Mouse (Mus musculus): ENCODE measurements at regions not wholly inside any gene's neighbourhood (a gene's known extent, or its start where the extent isn't known, plus 50 kb on each side); places are given as distances from the start of the nearest gene placed in this dataset.

DNA sequence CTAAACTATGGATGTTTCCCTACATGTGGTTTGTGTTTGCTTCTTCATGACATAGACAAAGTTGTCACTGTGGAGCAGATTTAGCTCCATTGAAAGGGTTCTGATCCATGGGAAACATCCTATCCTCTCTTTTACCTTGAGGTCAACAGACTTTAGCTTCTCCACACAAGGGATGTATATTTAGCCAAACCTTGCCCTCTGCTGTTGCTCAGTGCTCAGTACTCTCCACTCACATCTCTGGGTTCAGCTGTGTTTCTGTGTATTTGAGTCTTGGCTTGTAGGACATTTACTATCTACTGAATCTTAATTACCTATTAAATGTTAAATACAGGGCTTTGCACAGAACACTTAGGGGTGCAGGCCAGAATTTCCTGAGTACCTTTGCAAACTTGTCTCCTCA lies 503.5 kb downstream of the Inhba start:
- TF ChIP-seq CTCF (IDR thresholded peaks at IDR 0.05; ENCODE audit: insufficient read depth, low read length), result no peak
- no peak for TF ChIP-seq POLR2A (IDR thresholded peaks at IDR 0.05; ENCODE audit: borderline replicate concordance, extremely low read depth, low read depth, low read length)
- DNase-seq, result no peak
- no peaks in the 10 kb centered on the region for H3K4me1 ChIP-seq (ENCODE audit: control insufficient read depth, insufficient read depth, low read length)
- no peak overlapping the region for H3K4me3 ChIP-seq (replicated peaks; ENCODE audit: extremely low read depth, low read depth, low read length)

DNA sequence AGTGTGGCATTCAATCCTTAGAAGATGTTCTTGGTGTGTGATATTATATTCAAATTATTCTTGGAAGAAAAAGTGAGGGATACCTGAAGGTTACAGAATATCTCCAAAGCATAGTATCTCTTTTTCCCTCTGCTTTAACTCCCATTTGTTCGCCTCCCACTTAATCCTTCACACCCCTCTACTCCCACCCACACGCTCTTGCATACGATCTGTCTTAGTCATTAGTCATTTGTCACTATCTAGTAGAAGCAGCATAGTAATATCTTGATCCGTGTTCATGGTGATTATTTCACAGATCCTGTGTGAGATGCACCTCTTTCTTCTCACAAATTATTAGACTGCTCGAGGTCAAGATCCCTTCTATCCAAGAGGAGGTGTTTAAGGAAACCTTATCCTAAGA lies 517.4 kb downstream of the Inhba start:
- no peak for TF ChIP-seq CTCF (IDR thresholded peaks at IDR 0.05; ENCODE audit: insufficient read depth, low read length)
- no peak for TF ChIP-seq POLR2A (IDR thresholded peaks at IDR 0.05; ENCODE audit: borderline replicate concordance, extremely low read depth, low read depth, low read length)
- 37% methylated on average over 5 of the region's 5 CpGs for whole genome bisulfite sequencing
- H3K4me3 ChIP-seq (replicated peaks; ENCODE audit: extremely low read depth, low read depth, low read length), result no peak overlapping the region
- no peak for DNase-seq
- no peaks in the 10 kb centered on the region for H3K4me1 ChIP-seq (ENCODE audit: control insufficient read depth, insufficient read depth, low read length)

DNA sequence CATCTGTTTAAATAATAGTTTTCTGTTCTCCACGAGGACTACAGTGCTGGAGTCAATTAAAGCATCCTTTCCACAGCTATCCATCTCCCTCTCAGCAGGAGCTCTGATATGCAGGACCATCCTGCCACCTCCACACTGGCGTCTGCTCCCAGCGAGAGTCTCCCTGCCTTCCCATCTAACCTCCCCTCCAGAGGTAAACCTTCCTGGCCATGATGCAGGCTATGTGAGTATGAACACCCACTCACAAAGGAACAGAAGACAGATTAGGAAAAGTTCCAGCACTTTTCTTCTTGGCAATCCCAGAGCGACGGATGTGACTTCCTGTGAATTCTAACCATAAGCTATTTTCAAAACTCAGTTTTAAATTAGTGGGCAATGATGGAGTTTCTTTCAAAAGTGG lies 532.1 kb downstream of the Inhba start:
- no peak for DNase-seq
- no peak overlapping the region for H3K4me3 ChIP-seq (replicated peaks; ENCODE audit: extremely low read depth, low read depth, low read length)
- no peaks in the 10 kb centered on the region for H3K4me1 ChIP-seq (ENCODE audit: control insufficient read depth, insufficient read depth, low read length)
- 39% methylated on average over 5 of the region's 5 CpGs for WGBS
- TF ChIP-seq POLR2A (IDR thresholded peaks at IDR 0.05; ENCODE audit: borderline replicate concordance, extremely low read depth, low read depth, low read length) (no peak), CTCF (IDR thresholded peaks at IDR 0.05; ENCODE audit: insufficient read depth, low read length) (no peak)

DNA sequence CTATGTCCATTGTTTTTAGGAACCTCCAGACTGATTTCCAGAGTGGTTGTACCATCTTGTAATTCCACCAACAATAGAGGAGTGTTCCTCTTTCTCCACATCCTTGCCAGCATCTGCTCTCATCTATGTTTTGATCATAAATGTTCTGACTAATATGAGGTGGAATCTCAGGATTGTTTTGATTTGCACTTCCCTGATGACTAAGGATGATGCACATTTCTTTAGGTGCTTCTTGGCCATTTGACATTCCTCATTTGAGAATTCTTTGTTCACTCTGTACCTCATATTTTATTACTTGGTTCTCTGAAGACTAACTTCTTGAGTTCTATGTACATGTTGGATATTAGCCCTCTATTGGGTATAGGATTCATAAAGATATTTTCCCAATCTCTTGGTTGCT lies 538.4 kb downstream of the Inhba start:
- no peak for DNase-seq
- Histone ChIP-seq H3K4me1 (ENCODE audit: control insufficient read depth, insufficient read depth, low read length) (no peaks in the 10 kb centered on the region), H3K4me3 (replicated peaks; ENCODE audit: extremely low read depth, low read depth, low read length) (no peak overlapping the region)
- no peak for TF ChIP-seq CTCF (IDR thresholded peaks at IDR 0.05; ENCODE audit: insufficient read depth, low read length)
- no peak for TF ChIP-seq POLR2A (IDR thresholded peaks at IDR 0.05; ENCODE audit: borderline replicate concordance, extremely low read depth, low read depth, low read length)

DNA sequence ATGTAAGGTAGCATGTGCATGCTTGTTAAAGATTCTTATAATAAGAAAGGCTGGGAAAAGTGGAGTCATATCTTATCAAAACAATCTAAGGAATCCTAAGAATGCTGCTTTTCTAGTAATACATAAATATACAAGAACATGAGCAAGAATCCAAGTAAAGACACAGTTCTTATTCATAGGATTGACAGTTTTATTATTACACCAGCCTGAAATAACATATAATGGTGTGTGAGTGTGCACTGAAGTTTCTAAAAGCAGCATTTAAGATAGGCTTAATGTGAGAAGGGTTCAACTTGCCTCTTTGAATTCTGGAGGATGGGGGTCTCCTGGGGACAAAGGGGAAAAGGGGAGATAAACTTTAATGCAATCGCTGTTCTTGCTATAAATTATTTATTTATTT lies 553.3 kb downstream of the Inhba start:
- Histone ChIP-seq H3K4me3 (replicated peaks; ENCODE audit: extremely low read depth, low read depth, low read length) (no peak overlapping the region), H3K4me1 (ENCODE audit: control insufficient read depth, insufficient read depth, low read length) (no peaks in the 10 kb centered on the region)
- TF ChIP-seq CTCF (IDR thresholded peaks at IDR 0.05; ENCODE audit: insufficient read depth, low read length) (no peak), POLR2A (IDR thresholded peaks at IDR 0.05; ENCODE audit: borderline replicate concordance, extremely low read depth, low read depth, low read length) (no peak)
- WGBS, result 42% methylated on average over 1 of the region's 1 CpGs
- no peak for DNase-seq

DNA sequence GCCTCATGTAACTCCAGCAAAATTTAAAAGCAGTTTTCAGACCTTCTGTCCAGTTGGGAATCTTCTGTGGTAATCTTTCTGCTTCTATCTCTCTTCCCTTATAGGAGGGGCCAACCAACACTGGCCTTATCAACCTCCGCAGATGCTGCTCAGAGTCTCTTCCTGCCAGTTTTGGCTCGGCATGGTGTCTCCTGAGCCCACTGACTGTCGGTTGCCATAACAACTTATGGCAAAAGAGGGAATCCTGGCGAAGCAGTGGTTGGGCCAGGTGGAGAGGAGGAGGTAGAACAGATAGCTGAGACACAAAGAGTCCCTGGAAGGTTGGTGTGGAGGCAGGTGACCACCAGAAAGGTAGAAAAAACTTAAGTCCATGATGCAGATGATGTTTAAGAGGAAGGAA lies 562.4 kb downstream of the Inhba start:
- Histone ChIP-seq H3K4me1 (ENCODE audit: control insufficient read depth, insufficient read depth, low read length) (no peaks in the 10 kb centered on the region), H3K4me3 (replicated peaks; ENCODE audit: extremely low read depth, low read depth, low read length) (no peak overlapping the region)
- no peak for TF ChIP-seq POLR2A (IDR thresholded peaks at IDR 0.05; ENCODE audit: borderline replicate concordance, extremely low read depth, low read depth, low read length)
- TF ChIP-seq CTCF (IDR thresholded peaks at IDR 0.05; ENCODE audit: insufficient read depth, low read length), result no peak
- DNase-seq, result no peak
- WGBS, result 26% methylated on average over 4 of the region's 4 CpGs

DNA sequence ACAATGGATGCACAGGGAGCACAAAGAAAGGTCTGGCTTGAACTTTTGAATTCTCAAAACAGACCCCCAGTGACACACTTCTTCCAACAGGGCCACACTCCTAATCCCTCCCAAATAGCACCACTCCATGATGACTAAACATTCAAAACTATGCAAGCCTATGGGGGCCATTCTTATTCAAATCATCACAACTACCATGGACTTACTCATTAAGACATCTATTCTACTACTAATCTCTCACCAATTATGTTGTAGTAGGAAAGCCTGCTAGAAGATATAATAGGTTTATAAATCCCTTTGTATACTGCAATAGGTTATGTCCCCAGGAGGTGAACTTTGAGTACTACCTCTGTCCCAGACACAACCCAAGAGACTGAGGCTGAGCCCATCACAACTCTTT lies 574.6 kb downstream of the Inhba start:
- DNase-seq, result no peak
- TF ChIP-seq POLR2A (IDR thresholded peaks at IDR 0.05; ENCODE audit: borderline replicate concordance, extremely low read depth, low read depth, low read length), result no peak
- no peak for TF ChIP-seq CTCF (IDR thresholded peaks at IDR 0.05; ENCODE audit: insufficient read depth, low read length)
- no peak overlapping the region for H3K4me3 ChIP-seq (replicated peaks; ENCODE audit: extremely low read depth, low read depth, low read length)
- no peaks in the 10 kb centered on the region for H3K4me1 ChIP-seq (ENCODE audit: control insufficient read depth, insufficient read depth, low read length)

DNA sequence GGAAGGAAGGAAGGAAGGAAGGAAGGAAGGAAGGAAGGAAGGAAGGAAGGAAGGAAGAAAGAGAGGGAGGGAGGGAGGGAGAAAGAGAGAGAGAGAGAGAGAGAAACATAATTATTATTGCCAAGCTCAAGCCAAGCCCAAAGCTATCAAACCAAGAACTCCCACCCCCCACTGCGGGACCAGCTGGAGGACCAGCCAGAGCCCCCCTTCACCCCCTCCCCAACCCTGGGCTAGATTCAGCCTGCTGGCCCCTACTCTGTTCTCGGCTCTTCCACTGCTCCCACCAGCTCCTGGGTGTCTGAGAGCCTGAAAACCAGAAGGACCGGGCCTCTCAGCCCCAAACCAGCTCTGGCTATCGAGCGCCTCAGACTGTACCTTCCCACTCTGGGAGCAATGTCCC lies 608.1 kb downstream of the Inhba start:
- WGBS, result 83% methylated on average over 5 of the region's 5 CpGs
- no peak overlapping the region for H3K4me3 ChIP-seq (replicated peaks; ENCODE audit: extremely low read depth, low read depth, low read length)
- no peaks in the 10 kb centered on the region for H3K4me1 ChIP-seq (ENCODE audit: control insufficient read depth, insufficient read depth, low read length)
- DNase-seq, result no peak
- TF ChIP-seq POLR2A (IDR thresholded peaks at IDR 0.05; ENCODE audit: borderline replicate concordance, extremely low read depth, low read depth, low read length) (no peak), CTCF (IDR thresholded peaks at IDR 0.05; ENCODE audit: insufficient read depth, low read length) (no peak)

DNA sequence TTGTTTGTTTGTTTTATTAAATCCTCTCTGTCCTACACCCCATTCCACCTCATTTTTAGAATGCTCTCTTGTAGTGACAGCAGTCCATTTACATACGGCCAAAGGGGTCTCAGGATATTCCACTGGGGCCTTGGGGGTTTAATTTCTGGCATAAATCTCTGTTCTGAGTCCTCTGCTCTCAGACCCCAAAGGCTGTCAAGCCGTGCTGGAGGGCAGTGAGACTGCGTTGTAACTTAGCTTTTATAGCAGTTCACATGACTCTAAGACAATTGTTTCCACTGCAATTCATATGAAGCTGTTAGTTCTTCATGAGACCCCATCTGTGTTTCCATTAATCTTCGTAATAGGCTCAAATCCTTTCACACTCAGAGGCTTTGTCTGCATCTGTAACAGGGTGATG lies 614.9 kb downstream of the Inhba start:
- DNase-seq, result no peak
- Histone ChIP-seq H3K4me3 (replicated peaks; ENCODE audit: extremely low read depth, low read depth, low read length) (no peak overlapping the region), H3K4me1 (ENCODE audit: control insufficient read depth, insufficient read depth, low read length) (no peaks in the 10 kb centered on the region)
- 69% methylated on average over 4 of the region's 4 CpGs for WGBS
- TF ChIP-seq CTCF (IDR thresholded peaks at IDR 0.05; ENCODE audit: insufficient read depth, low read length) (no peak), POLR2A (IDR thresholded peaks at IDR 0.05; ENCODE audit: borderline replicate concordance, extremely low read depth, low read depth, low read length) (no peak)

DNA sequence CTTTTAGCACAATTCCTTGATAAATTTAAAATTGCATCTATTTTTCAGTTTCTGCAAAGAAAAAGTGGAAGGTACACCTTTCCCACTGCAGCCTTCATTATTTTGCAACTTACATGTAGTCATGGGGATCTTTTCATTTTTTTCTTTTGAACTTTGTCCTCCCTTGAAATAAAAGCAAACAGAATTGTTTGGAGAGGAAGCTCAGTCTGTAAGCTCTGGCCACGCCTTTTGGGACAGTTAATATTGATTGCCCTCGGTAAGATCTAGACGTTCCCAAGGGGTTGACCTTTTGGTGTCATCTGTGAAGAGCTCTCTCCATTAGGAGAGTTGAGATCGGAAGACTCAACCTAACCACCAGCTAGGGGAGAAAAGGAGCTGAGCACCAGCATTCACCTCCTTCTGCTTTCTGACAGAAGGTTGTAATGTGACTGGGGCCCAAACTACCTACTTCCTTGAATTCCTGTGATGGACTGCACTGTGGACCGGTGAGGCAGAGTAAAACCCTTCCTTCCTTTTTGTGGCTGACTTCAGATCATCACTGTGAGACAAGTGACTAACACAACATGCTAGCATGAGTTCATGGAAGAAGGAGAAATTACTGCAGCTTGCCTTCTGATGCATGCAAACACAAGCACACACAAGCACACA lies 621.9 kb downstream of the Inhba start:
- no peak overlapping the region for H3K4me3 ChIP-seq (replicated peaks; ENCODE audit: extremely low read depth, low read depth, low read length)
- 26% methylated on average over 5 of the region's 5 CpGs for WGBS
- DNase-seq, result no peak

More for the DNA sequence above, 621.9 kb downstream of the Inhba start:
- H3K4me1 ChIP-seq (ENCODE audit: control insufficient read depth, insufficient read depth, low read length), result no peaks in the 10 kb centered on the region
- TF ChIP-seq CTCF (IDR thresholded peaks at IDR 0.05; ENCODE audit: insufficient read depth, low read length) (no peak), POLR2A (IDR thresholded peaks at IDR 0.05; ENCODE audit: borderline replicate concordance, extremely low read depth, low read depth, low read length) (no peak)

Measured in lung, adult 2 months (tissue).